Comparison of ENCODE assay signal across 22 mouse cellular contexts in genomic region chr19:3964030-3964429, GRCm38 (mm10). TPM values are rescaled to one million over a fixed set of nuclear protein-coding genes. Genes with fewer than 3 reads are reported as not detected.
"Had no signal": no experiment of that assay in that cellular context is flagged by ENCODE, and none has a peak within 500 bp of the region (broad histone marks: within the 10 kb centered on the region; RNA-seq: fewer than 3 reads in every experiment).

No protein-coding gene starts in this region.

- H3K27ac ChIP-seq: layer of hippocampus, adult 2 months; limb, embryonic 12.5 days; liver, embryonic 13.5 days; macrophage; midbrain, embryonic 12.5 days; neural tube, embryonic 13.5 days; stomach, embryonic 15.5 days had no signal

- DNase-seq: kidney, adult 8-10 months; kidney, postnatal 4 days; liver, embryonic 13.5 days; lung, adult 2 months; lung, postnatal 10 days; retina, postnatal 1 day; right cerebral cortex, postnatal 4 days; thymus, postnatal 36 days had no signal

- H3K4me2 ChIP-seq: limb, embryonic 12.5 days; liver, embryonic 13.5 days; midbrain, embryonic 12.5 days; neural tube, embryonic 13.5 days; stomach, embryonic 15.5 days had no signal

- H3K9ac ChIP-seq: limb, embryonic 12.5 days; liver, embryonic 13.5 days; midbrain, embryonic 12.5 days; neural tube, embryonic 13.5 days; stomach, embryonic 15.5 days had no signal

- ATAC-seq: inflammation-experienced regulatory T-cells, adult 6 months; midbrain, embryonic 16.5 days had no signal

- H3K36me3 ChIP-seq: limb, embryonic 12.5 days; liver, embryonic 13.5 days; midbrain, embryonic 12.5 days; neural tube, embryonic 13.5 days; stomach, embryonic 15.5 days had no signal

- H3K27me3 ChIP-seq: limb, embryonic 12.5 days; midbrain, embryonic 12.5 days; neural tube, embryonic 13.5 days; stomach, embryonic 15.5 days had no signal

- H3K4me3 ChIP-seq: layer of hippocampus, adult 2 months; limb, embryonic 12.5 days; liver, embryonic 13.5 days; midbrain, embryonic 12.5 days; neural tube, embryonic 13.5 days; stomach, embryonic 15.5 days had no signal

- H3K9me3 ChIP-seq: limb, embryonic 12.5 days; liver, embryonic 13.5 days; midbrain, embryonic 12.5 days; neural tube, embryonic 13.5 days; stomach, embryonic 15.5 days had no signal

- H3K4me1 ChIP-seq: midbrain, embryonic 12.5 days; neural tube, embryonic 13.5 days; stomach, embryonic 15.5 days had no signal

RNA-seq across cellular contexts. Expression of gene Aldh3b3, which starts 5.6 kb away (rescaled TPM):
- total RNA-seq: layer of hippocampus, adult 2 months; layer of hippocampus, postnatal 10 days; megakaryocyte-erythroid progenitor cell, adult 5-6 weeks had no signal
- polyA plus RNA-seq: inflammation-experienced regulatory T-cells, adult 6 months; kidney, embryonic 16.5 days; limb, embryonic 12.5 days; liver, embryonic 13.5 days; macrophage; midbrain, embryonic 12.5 days; midbrain, embryonic 16.5 days; neural tube, embryonic 13.5 days had no signal

RNA-seq across cellular contexts. Expression of gene Aldh3b2, which starts 8.1 kb away (rescaled TPM):
- polyA plus RNA-seq: inflammation-experienced regulatory T-cells, adult 6 months; macrophage had no signal

RNA-seq across cellular contexts. Expression of gene Tbx10, which starts 28.5 kb away (rescaled TPM):
- total RNA-seq: layer of hippocampus, adult 2 months; layer of hippocampus, postnatal 10 days; left cerebral cortex, postnatal 36 days; megakaryocyte-erythroid progenitor cell, adult 5-6 weeks had no signal
- polyA plus RNA-seq: inflammation-experienced regulatory T-cells, adult 6 months; limb, embryonic 12.5 days; macrophage; midbrain, embryonic 12.5 days; midbrain, embryonic 16.5 days; neural tube, embryonic 13.5 days; spleen, adult 2 months; thymus, postnatal 0 days had no signal
